Mouse (Mus musculus) lung, embryonic 15.5 days (tissue): Measurements from ENCODE around the gene Tdrd5. TPM values are rescaled to one million over a fixed set of nuclear protein-coding genes. Genes with fewer than 3 reads are reported as not detected.
A peak's percentile ranks its signal among the peaks of the same experiment; 100 is the strongest.
"Not testable (repeated sequence)": the region's sequence is repeated elsewhere in the genome, so short reads cannot be mapped to it uniquely, and the experiment has no call there.

Source experiments
- ATAC-seq: fragments of 200-750 bp; cut with Nextera tagmentation; 2 replicates; pipeline ENCODE4 v1.8.0; 2017; ENCODE audit warnings: moderate number of reproducible peaks, borderline replicate concordance; ENCODE audit not compliant: low FRiP score, low TSS enrichment; ENCODE audit errors: extremely low read depth
- H3K27ac ChIP-seq: fragments of 300-500 bp; sonication (generic); 2 replicates; pipeline ENCODE4 v1.5.1; 2015; ENCODE audit warnings: moderate library complexity, mild to moderate bottlenecking, inconsistent platforms
- H3K27me3 ChIP-seq: fragments of 300-500 bp; sonication (generic); 2 replicates; pipeline ENCODE4 v1.6.1; 2015; ENCODE audit warnings: inconsistent platforms
- H3K36me3 ChIP-seq: fragments of 300-500 bp; sonication (generic); 2 replicates; pipeline ENCODE4 v1.6.1; 2015; ENCODE audit warnings: inconsistent platforms
- H3K4me1 ChIP-seq: fragments of 300-500 bp; sonication (generic); 2 replicates; pipeline ENCODE4 v1.6.1; 2015; ENCODE audit warnings: inconsistent platforms
- H3K4me2 ChIP-seq: fragments of 300-500 bp; sonication (generic); 2 replicates; pipeline ENCODE4 v1.6.1; 2015; ENCODE audit warnings: inconsistent platforms, mild to moderate bottlenecking, moderate library complexity
- H3K4me3 ChIP-seq: fragments of 300-500 bp; sonication (generic); 2 replicates; pipeline ENCODE4 v1.5.1; 2015; ENCODE audit warnings: mild to moderate bottlenecking, inconsistent platforms
- H3K9ac ChIP-seq: fragments of 300-500 bp; sonication (generic); 2 replicates; pipeline ENCODE4 v1.6.1; 2015; ENCODE audit warnings: inconsistent platforms
- H3K9me3 ChIP-seq: fragments of 300-500 bp; sonication (generic); 2 replicates; pipeline ENCODE4 v1.6.1; 2016; ENCODE audit warnings: inconsistent platforms
- WGBS: fragments of 180-500 bp; shearing (Covaris S2); methylation state at CpG from one replicate; pipeline ENCODE4 v1.1.7; 2015; 5-methylcytosine and 5-hydroxymethylcytosine counted together
- polyA plus RNA-seq: library from polyadenylated mRNA; unstranded; fragments of >200 nt; fragmentation: Nextera tagmentation; extraction: Ambion mirVana; gene quantifications from 2 replicates; pipeline ENCODE4 v1.2.1, GENCODE M21; 2015

Tdrd5 gene
- polyA plus RNA-seq = 0.96 TPM in 2 replicates

- Histone ChIP-seq H3K27me3 (peaks cover 54% of the 10 kb centered on the region), H3K4me1 (peaks cover 11% of the 10 kb centered on the region), H3K9me3 (no peaks in the 10 kb centered on the region), H3K9ac (peak within 1 kb of the TSS; percentile 27), H3K36me3 (no peaks in the 10 kb centered on the region), H3K27ac (no peak within 1 kb of the TSS), H3K4me2 (peak within 1 kb of the TSS; percentile 93), H3K4me3 (peak within 1 kb of the TSS; percentile 54)
- WGBS = under 1% methylated on average over 67 of the region's 85 CpGs
- peak; percentile 59 for ATAC-seq
These were observed at the start of gene Tdrd5 for GRCm38 (mm10) chr1:156302911-156303749. Gene Tdrd5, minus strand, starts transcription at chr1:156303664.

GRCm38 (mm10) chr1:156352466-156352865 lies 49.0 kb upstream of the Tdrd5 start:
- 71% methylated on average over 2 of the region's 2 CpGs for WGBS
- ATAC-seq = no peak
- H3K36me3 ChIP-seq = no peaks in the 10 kb centered on the region
- H3K9ac ChIP-seq = no peak overlapping the region
- no peak overlapping the region for H3K4me3 ChIP-seq
- H3K27ac ChIP-seq = no peak overlapping the region
- H3K4me1 ChIP-seq = no peaks in the 10 kb centered on the region
- no peak overlapping the region for H3K4me2 ChIP-seq
- no peaks in the 10 kb centered on the region for H3K27me3 ChIP-seq
- no peaks in the 10 kb centered on the region for H3K9me3 ChIP-seq

- Histone ChIP-seq H3K4me2 (no peak overlapping the region), H3K4me1 (no peaks in the 10 kb centered on the region), H3K9me3 (no peaks in the 10 kb centered on the region), H3K4me3 (no peak overlapping the region), H3K9ac (no peak overlapping the region), H3K36me3 (no peaks in the 10 kb centered on the region), H3K27ac (no peak overlapping the region), H3K27me3 (no peaks in the 10 kb centered on the region)
- WGBS = 74% methylated on average over 4 of the region's 4 CpGs
- ATAC-seq = no peak
These were observed 47.0 kb upstream of the Tdrd5 start for GRCm38 (mm10) chr1:156350441-156350840.

- 70% methylated on average over 4 of the region's 4 CpGs for WGBS
These were observed 45.6 kb upstream of the Tdrd5 start for GRCm38 (mm10) chr1:156349031-156349430.

GRCm38 (mm10) chr1:156345633-156346032 lies 42.2 kb upstream of the Tdrd5 start:
- ATAC-seq = no peak
- Histone ChIP-seq H3K27me3 (no peaks in the 10 kb centered on the region), H3K4me1 (no peaks in the 10 kb centered on the region), H3K9ac (no peak overlapping the region), H3K27ac (no peak overlapping the region), H3K9me3 (no peaks in the 10 kb centered on the region), H3K4me3 (no peak overlapping the region), H3K4me2 (no peak overlapping the region), H3K36me3 (no peaks in the 10 kb centered on the region)
- 91% methylated on average over 4 of the region's 4 CpGs for WGBS

More at GRCm38 (mm10) chr1:156349031-156349430, 45.6 kb upstream of the Tdrd5 start:
- H3K9me3 ChIP-seq = no peaks in the 10 kb centered on the region
- H3K27me3 ChIP-seq = no peaks in the 10 kb centered on the region
- H3K4me2 ChIP-seq = no peak overlapping the region
- no peak for ATAC-seq
- no peak overlapping the region for H3K27ac ChIP-seq
- no peaks in the 10 kb centered on the region for H3K36me3 ChIP-seq
- no peaks in the 10 kb centered on the region for H3K4me1 ChIP-seq
- no peak overlapping the region for H3K4me3 ChIP-seq
- no peak overlapping the region for H3K9ac ChIP-seq

GRCm38 (mm10) chr1:156344433-156344832 lies 41.0 kb upstream of the Tdrd5 start:
- ATAC-seq = no peak
- 36% methylated on average over 4 of the region's 4 CpGs for WGBS
- Histone ChIP-seq H3K4me1 (no peaks in the 10 kb centered on the region), H3K9me3 (no peaks in the 10 kb centered on the region), H3K27ac (no peak overlapping the region), H3K27me3 (no peaks in the 10 kb centered on the region), H3K4me3 (no peak overlapping the region), H3K4me2 (no peak overlapping the region), H3K9ac (no peak overlapping the region), H3K36me3 (no peaks in the 10 kb centered on the region)

GRCm38 (mm10) chr1:156340847-156341246 lies 37.4 kb upstream of the Tdrd5 start:
- Histone ChIP-seq H3K9me3 (no peaks in the 10 kb centered on the region), H3K36me3 (no peaks in the 10 kb centered on the region), H3K4me2 (no peak overlapping the region), H3K4me1 (no peaks in the 10 kb centered on the region), H3K27me3 (no peaks in the 10 kb centered on the region), H3K4me3 (no peak overlapping the region), H3K9ac (no peak overlapping the region), H3K27ac (no peak overlapping the region)
- 68% methylated on average over 4 of the region's 4 CpGs for WGBS
- ATAC-seq = no peak

- H3K27ac ChIP-seq = no peak overlapping the region
- no peaks in the 10 kb centered on the region for H3K36me3 ChIP-seq
- no peaks in the 10 kb centered on the region for H3K27me3 ChIP-seq
- no peak overlapping the region for H3K9ac ChIP-seq
- WGBS = 84% methylated on average over 9 of the region's 9 CpGs
- ATAC-seq = no peak
- no peak overlapping the region for H3K4me3 ChIP-seq
- no peaks in the 10 kb centered on the region for H3K4me1 ChIP-seq
- H3K9me3 ChIP-seq = no peaks in the 10 kb centered on the region
- no peak overlapping the region for H3K4me2 ChIP-seq
These were observed 19.7 kb upstream of the Tdrd5 start for GRCm38 (mm10) chr1:156323126-156323525.

- no peaks in the 10 kb centered on the region for H3K9me3 ChIP-seq
- H3K4me2 ChIP-seq = peak within 1 kb of the TSS; percentile 49
- WGBS = 4% methylated on average over 29 of the region's 29 CpGs
- H3K9ac ChIP-seq = no peak within 1 kb of the TSS
- no peak for ATAC-seq
- H3K4me3 ChIP-seq = peak within 1 kb of the TSS; percentile 16; the same call in 1 of the 2 replicates
- no peaks in the 10 kb centered on the region for H3K36me3 ChIP-seq
- no peak within 1 kb of the TSS for H3K27ac ChIP-seq
- H3K27me3 ChIP-seq = peaks cover 52% of the 10 kb centered on the region
- H3K4me1 ChIP-seq = no peaks in the 10 kb centered on the region
These were observed 7.2 kb upstream of the Tdrd5 start, which contains the start of gene Nphs2 for GRCm38 (mm10) chr1:156310630-156311029. Gene Nphs2, plus strand, starts transcription at chr1:156310727.

- Histone ChIP-seq H3K4me2 (no peak overlapping the region), H3K9me3 (no peaks in the 10 kb centered on the region), H3K4me1 (peaks cover 1% of the 10 kb centered on the region; the same call in 1 of the 2 replicates), H3K27ac (no peak overlapping the region), H3K36me3 (no peaks in the 10 kb centered on the region), H3K4me3 (no peak overlapping the region), H3K27me3 (peaks cover 67% of the 10 kb centered on the region), H3K9ac (no peak overlapping the region)
- no peak for ATAC-seq
- 65% methylated on average over 1 of the region's 1 CpGs for WGBS
These were observed 5.1 kb upstream of the Tdrd5 start for GRCm38 (mm10) chr1:156308595-156308994.

GRCm38 (mm10) chr1:156290016-156290415 lies 13.4 kb downstream of the Tdrd5 start:
- H3K9ac ChIP-seq = no peak overlapping the region
- WGBS = 75% methylated on average over 6 of the region's 6 CpGs

GRCm38 (mm10) chr1:156289222-156289587 lies 14.3 kb downstream of the Tdrd5 start:
- not testable (repeated sequence) for H3K4me3 ChIP-seq, H3K27me3 ChIP-seq, ATAC-seq, H3K9ac ChIP-seq, H3K4me1 ChIP-seq, H3K36me3 ChIP-seq, H3K9me3 ChIP-seq, H3K4me2 ChIP-seq, H3K27ac ChIP-seq
- 61% methylated on average over 10 of the region's 10 CpGs for WGBS

More at GRCm38 (mm10) chr1:156290016-156290415, 13.4 kb downstream of the Tdrd5 start:
- H3K4me1 ChIP-seq = no peaks in the 10 kb centered on the region
- no peaks in the 10 kb centered on the region for H3K9me3 ChIP-seq
- no peaks in the 10 kb centered on the region for H3K36me3 ChIP-seq
- H3K4me2 ChIP-seq = no peak overlapping the region
- no peak for ATAC-seq
- no peaks in the 10 kb centered on the region for H3K27me3 ChIP-seq
- H3K27ac ChIP-seq = no peak overlapping the region
- no peak overlapping the region for H3K4me3 ChIP-seq
